Mouse (Mus musculus) C2C12 (cell line): Measurements from ENCODE around the gene Mgme1. TPM values are rescaled to one million over a fixed set of nuclear protein-coding genes. Genes with fewer than 3 reads are reported as not detected.

Experiments
- H3K27me3 ChIP-seq: one replicate; pipeline ENCODE4 v1.6.1; 2011; ENCODE audit not compliant: control insufficient read depth, insufficient read depth, insufficient read length
- H3K36me3 ChIP-seq: one replicate; pipeline ENCODE4 v1.6.1; 2011; ENCODE audit not compliant: control insufficient read depth, insufficient read depth
- H3K4me3 ChIP-seq: one replicate; pipeline ENCODE4 v1.5.1; 2011; ENCODE audit warnings: mild to moderate bottlenecking, control low read depth; ENCODE audit not compliant: poor library complexity, insufficient read depth, severe bottlenecking
- H3K79me2 ChIP-seq: one replicate; pipeline ENCODE4 v1.6.1; 2011; ENCODE audit not compliant: control insufficient read depth, insufficient read depth
- H3K79me3 ChIP-seq: one replicate; pipeline ENCODE4 v1.6.1; 2011; ENCODE audit warnings: low read depth, control low read depth
- H3ac ChIP-seq: one replicate; pipeline ENCODE3; 2011; ENCODE audit warnings: low read depth; ENCODE audit not compliant: control insufficient read depth, insufficient read length
- CEBPB ChIP-seq: IDR thresholded peaks from one replicate; pipeline ENCODE4 v1.6.1; 2011; ENCODE audit warnings: low read depth, mild to moderate bottlenecking, control low read depth, moderate library complexity
- CTCF ChIP-seq: IDR thresholded peaks from one replicate; pipeline ENCODE4 v1.5.1; 2011; ENCODE audit not compliant: control insufficient read depth, insufficient read depth, insufficient read length
- FOSL1 ChIP-seq: IDR thresholded peaks from one replicate; pipeline ENCODE4 v1.8.0; 2011; ENCODE audit warnings: mild to moderate bottlenecking, low read length; ENCODE audit not compliant: poor library complexity, insufficient read depth, severe bottlenecking
- MAX ChIP-seq: IDR thresholded peaks from one replicate; pipeline ENCODE4 v1.6.1; 2011; ENCODE audit warnings: mild to moderate bottlenecking, control low read depth
- MYOD1 ChIP-seq: IDR thresholded peaks from one replicate; pipeline ENCODE4 v1.6.1; 2011; ENCODE audit warnings: low read depth; ENCODE audit not compliant: control insufficient read depth, insufficient read length
- MYOG ChIP-seq: IDR thresholded peaks from one replicate; pipeline ENCODE4 v1.6.1; 2011; ENCODE audit not compliant: control insufficient read depth, insufficient read length; ENCODE audit errors: extremely low read depth
- USF1 ChIP-seq: IDR thresholded peaks from one replicate; pipeline ENCODE4 v1.6.1; 2011; ENCODE audit warnings: low read depth, mild to moderate bottlenecking, control low read depth, moderate library complexity
- polyA plus RNA-seq: library from polyadenylated mRNA; unstranded; fragments of >200 nt; fragmentation: generic; extraction: Trizol; gene quantifications from one replicate; pipeline ENCODE4 v1.2.1, GENCODE M21; 2012; ENCODE audit warnings: missing spikeins

The Mgme1 gene
- polyA plus RNA-seq, 1 experiment, result 6.2 TPM

- Histone ChIP-seq H3K79me3 (no peaks in the 10 kb centered on the region), H3K27me3 (peaks cover 8% of the 10 kb centered on the region), H3ac (no peak overlapping the region), H3K4me3 (no peak overlapping the region), H3K79me2 (no peaks in the 10 kb centered on the region), H3K36me3 (no peaks in the 10 kb centered on the region)
- TF ChIP-seq CEBPB (no peak), USF1 (no peak), MYOD1 (no peak), MYOG (no peak), MAX (no peak), CTCF (no peak), FOSL1 (no peak)
Measured at GRCm38 (mm10) chr2:144290321-144290720, 19.9 kb downstream of the Mgme1 start.

- peaks cover 6% of the 10 kb centered on the region for H3K27me3 ChIP-seq
- H3K79me2 ChIP-seq, result no peaks in the 10 kb centered on the region
- TF ChIP-seq MYOD1, result no peak
- TF ChIP-seq FOSL1, result no peak
- no peak for TF ChIP-seq MYOG
- TF ChIP-seq USF1, result no peak
- TF ChIP-seq CTCF, result no peak
- TF ChIP-seq MAX, result no peak
- no peak for TF ChIP-seq CEBPB
- no peaks in the 10 kb centered on the region for H3K36me3 ChIP-seq
- H3K4me3 ChIP-seq, result no peak overlapping the region
- no peak overlapping the region for H3ac ChIP-seq
- no peaks in the 10 kb centered on the region for H3K79me3 ChIP-seq
Measured at GRCm38 (mm10) chr2:144291600-144292305, 21.3 kb downstream of the Mgme1 start.

GRCm38 (mm10) chr2:144295145-144295735 is 24.8 kb downstream of the Mgme1 start:
- Histone ChIP-seq H3K79me2 (no peaks in the 10 kb centered on the region), H3K27me3 (peaks cover 4% of the 10 kb centered on the region), H3K79me3 (no peaks in the 10 kb centered on the region), H3K4me3 (no peak overlapping the region), H3ac (no peak overlapping the region), H3K36me3 (no peaks in the 10 kb centered on the region)
- TF ChIP-seq CTCF (no peak), FOSL1 (no peak), USF1 (no peak), MYOD1 (no peak), MYOG (no peak), MAX (no peak), CEBPB (no peak)

GRCm38 (mm10) chr2:144299749-144300669 is 29.5 kb downstream of the Mgme1 start:
- Histone ChIP-seq H3ac (no peak overlapping the region), H3K4me3 (no peak overlapping the region), H3K79me3 (no peaks in the 10 kb centered on the region), H3K36me3 (no peaks in the 10 kb centered on the region), H3K79me2 (no peaks in the 10 kb centered on the region), H3K27me3 (peaks cover 4% of the 10 kb centered on the region)
- TF ChIP-seq MYOG, result no peak
- no peak for TF ChIP-seq CTCF
- no peak for TF ChIP-seq MAX
- TF ChIP-seq FOSL1, result no peak
- TF ChIP-seq USF1, result no peak
- TF ChIP-seq MYOD1, result no peak
- no peak for TF ChIP-seq CEBPB

GRCm38 (mm10) chr2:144301101-144301500 is 30.6 kb downstream of the Mgme1 start:
- Histone ChIP-seq H3K79me2 (no peaks in the 10 kb centered on the region), H3K4me3 (no peak overlapping the region), H3ac (no peak overlapping the region), H3K79me3 (no peaks in the 10 kb centered on the region), H3K27me3 (peaks cover 4% of the 10 kb centered on the region), H3K36me3 (no peaks in the 10 kb centered on the region)
- TF ChIP-seq MYOG (no peak), CTCF (no peak), FOSL1 (no peak), MAX (no peak), MYOD1 (no peak), CEBPB (no peak), USF1 (no peak)
